Mouse (Mus musculus) embryonic fibroblast, embryonic 13.5 days (primary cell): ENCODE measurements around the gene Tmsb15l.

Source experiments
- CTCF ChIP-seq: IDR thresholded peaks from 2 replicates; pipeline ENCODE4 v1.5.1; 2011; ENCODE audit warnings: mild to moderate bottlenecking, control low read depth, low read length, moderate library complexity, borderline replicate concordance; ENCODE audit not compliant: insufficient read depth
- POLR2A ChIP-seq: IDR thresholded peaks from 2 replicates; pipeline ENCODE4 v1.6.1; 2011; ENCODE audit warnings: low read depth, mild to moderate bottlenecking, control low read depth, low read length, moderate library complexity

DNA sequence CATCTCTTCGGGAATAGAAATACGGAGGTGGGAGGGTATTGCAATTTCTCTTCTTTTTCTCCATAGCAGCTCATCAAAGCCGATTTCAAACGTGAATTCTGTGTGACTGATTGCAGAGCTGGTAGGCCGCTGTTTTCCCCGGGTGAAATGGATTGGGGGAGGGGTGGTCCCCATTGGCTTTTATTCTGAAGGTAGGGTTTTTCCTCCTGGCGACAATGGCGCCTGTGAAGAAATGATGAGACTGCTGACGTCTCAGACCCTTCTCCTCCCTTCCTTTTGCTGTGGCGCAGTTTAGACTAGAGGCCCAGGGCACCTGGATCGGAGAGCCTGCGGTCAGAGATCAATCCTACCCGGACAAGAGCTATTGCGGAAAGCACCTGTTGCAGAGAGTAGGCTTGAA lies 17.0 kb upstream of the Tmsb15l start:
- TF ChIP-seq POLR2A: no peak
- TF ChIP-seq CTCF: no peak
